Mouse (Mus musculus): ENCODE measurements at regions not wholly inside any gene's neighbourhood (a gene's known extent, or its start where the extent isn't known, plus 50 kb on each side); places are given as distances from the start of the nearest gene placed in this dataset.
A peak's percentile ranks its signal among the peaks of the same experiment; 100 is the strongest.

- TF ChIP-seq CTCF (IDR thresholded peaks at IDR 0.05; ENCODE audit: low read depth): no peak
- WGBS: 78% methylated on average over 2 of the region's 2 CpGs
- Histone ChIP-seq H3K9ac (replicated peaks; ENCODE audit: low read length) (no peak overlapping the region), H3K4me3 (ENCODE audit: low read length) (no peak overlapping the region), H3K4me1 (ENCODE audit: insufficient read depth, low read length) (no peaks in the 10 kb centered on the region), H3K4me2 (ENCODE audit: low read depth, low read length) (no peak overlapping the region), H3K9me3 (ENCODE audit: low read length) (0 out of 2 replicates have a peak, but pooled peaks cover 4% of the 10 kb centered on the region), H3K27ac (no peak overlapping the region), H3K27me3 (ENCODE audit: insufficient read depth, low read length) (no peaks in the 10 kb centered on the region), H3K36me3 (ENCODE audit: insufficient read depth, low read length) (no peaks in the 10 kb centered on the region)
- DNase-seq (ENCODE audit: low spot score) (no peak), ATAC-seq (no peak)
Observed at GRCm38 (mm10) chr7:64081618-64082017, 72.0 kb upstream of the Trpm1 start.

DNA sequence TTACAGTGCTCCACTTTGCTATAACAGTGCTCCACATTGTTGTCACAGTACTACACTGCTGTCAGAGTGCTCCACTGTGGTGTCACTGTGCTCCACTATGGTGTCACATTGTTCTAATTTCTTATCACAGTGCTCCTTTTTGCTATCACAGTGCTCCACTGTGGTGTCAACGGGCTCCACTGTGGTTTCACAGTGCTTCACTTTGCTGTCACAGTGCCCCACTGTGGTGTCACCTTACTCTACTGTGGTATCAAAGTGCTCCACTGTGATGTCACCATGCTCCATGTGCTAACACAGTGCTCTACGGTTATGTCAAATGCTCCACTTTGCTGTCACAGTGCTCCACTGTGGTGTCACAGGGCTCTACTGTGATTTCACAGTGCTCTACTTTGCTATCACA is 72.6 kb upstream of the Trpm1 start:
- no peak for ATAC-seq

DNA sequence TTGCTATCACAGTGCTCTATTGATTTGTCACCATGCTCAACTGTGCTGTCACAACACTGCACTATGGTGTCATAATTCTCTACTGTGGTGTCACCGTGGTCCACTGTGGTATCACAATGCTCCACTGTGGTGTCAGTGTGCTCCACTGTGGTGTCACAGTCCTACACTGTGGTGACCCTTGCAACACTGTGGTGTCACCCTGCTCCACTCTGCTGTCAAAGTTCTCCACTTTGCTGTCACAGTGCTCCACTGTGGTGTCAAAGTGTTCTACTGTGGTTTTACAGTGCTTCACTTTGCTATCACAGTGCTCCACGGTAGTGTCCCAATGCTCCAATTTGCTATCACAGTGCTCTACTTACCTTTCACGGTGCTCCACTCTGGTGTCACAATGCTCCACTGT is 74.3 kb upstream of the Trpm1 start:
- WGBS: 85% methylated on average over 3 of the region's 3 CpGs
- no peak overlapping the region for H3K4me3 ChIP-seq (ENCODE audit: low read length)
- DNase-seq (ENCODE audit: low spot score) (no peak), ATAC-seq (no peak)
- no peak overlapping the region for H3K27ac ChIP-seq
- H3K27me3 ChIP-seq (ENCODE audit: insufficient read depth, low read length): no peaks in the 10 kb centered on the region
- H3K4me1 ChIP-seq (ENCODE audit: insufficient read depth, low read length): no peaks in the 10 kb centered on the region
- H3K9ac ChIP-seq (replicated peaks; ENCODE audit: low read length): no peak overlapping the region
- no peaks in the 10 kb centered on the region for H3K36me3 ChIP-seq (ENCODE audit: insufficient read depth, low read length)
- TF ChIP-seq CTCF (IDR thresholded peaks at IDR 0.05; ENCODE audit: low read depth): no peak
- 0 out of 2 replicates have a peak, but pooled peaks cover 4% of the 10 kb centered on the region for H3K9me3 ChIP-seq (ENCODE audit: low read length)
- H3K4me2 ChIP-seq (ENCODE audit: low read depth, low read length): no peak overlapping the region

More for the DNA sequence above, 72.6 kb upstream of the Trpm1 start:
- Histone ChIP-seq H3K27me3 (ENCODE audit: insufficient read depth, low read length) (no peaks in the 10 kb centered on the region), H3K4me3 (ENCODE audit: low read length) (no peak overlapping the region), H3K4me2 (ENCODE audit: low read depth, low read length) (no peak overlapping the region), H3K9me3 (ENCODE audit: low read length) (0 out of 2 replicates have a peak, but pooled peaks cover 4% of the 10 kb centered on the region), H3K4me1 (ENCODE audit: insufficient read depth, low read length) (no peaks in the 10 kb centered on the region), H3K36me3 (ENCODE audit: insufficient read depth, low read length) (no peaks in the 10 kb centered on the region), H3K9ac (replicated peaks; ENCODE audit: low read length) (no peak overlapping the region), H3K27ac (no peak overlapping the region)
- DNase-seq (ENCODE audit: low spot score): no peak
- TF ChIP-seq CTCF (IDR thresholded peaks at IDR 0.05; ENCODE audit: low read depth): no peak
- 89% methylated on average over 2 of the region's 2 CpGs for WGBS

DNA sequence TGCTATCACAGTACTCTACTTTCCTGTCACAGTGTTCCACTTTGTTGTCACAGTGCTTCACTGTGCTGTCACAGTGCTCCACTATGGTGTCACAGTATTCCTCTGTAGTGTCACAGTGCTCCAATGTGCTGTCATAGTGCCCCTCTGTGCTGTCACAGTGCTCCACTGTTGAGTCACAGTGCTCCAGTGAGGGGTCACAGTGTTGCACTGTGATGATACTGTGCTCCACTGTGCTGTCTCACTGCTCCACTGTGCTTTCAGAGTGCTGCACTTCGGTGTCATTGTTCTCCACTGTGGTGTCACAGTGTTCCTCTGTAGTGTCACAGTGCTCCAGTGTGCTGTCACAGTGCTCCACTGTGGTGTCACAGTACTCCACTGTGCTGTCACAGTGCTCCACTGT is 75.0 kb upstream of the Trpm1 start:
- Histone ChIP-seq H3K27me3 (ENCODE audit: insufficient read depth, low read length) (no peaks in the 10 kb centered on the region), H3K4me3 (ENCODE audit: low read length) (no peak overlapping the region), H3K36me3 (ENCODE audit: insufficient read depth, low read length) (no peaks in the 10 kb centered on the region), H3K9me3 (ENCODE audit: low read length) (0 out of 2 replicates have a peak, but pooled peaks cover 4% of the 10 kb centered on the region), H3K4me2 (ENCODE audit: low read depth, low read length) (no peak overlapping the region), H3K9ac (replicated peaks; ENCODE audit: low read length) (no peak overlapping the region), H3K4me1 (ENCODE audit: insufficient read depth, low read length) (no peaks in the 10 kb centered on the region), H3K27ac (no peak overlapping the region)
- no peak for TF ChIP-seq CTCF (IDR thresholded peaks at IDR 0.05; ENCODE audit: low read depth)
- no peak for DNase-seq (ENCODE audit: low spot score)
- 81% methylated on average over 1 of the region's 1 CpGs for WGBS
- ATAC-seq: no peak

- 0 out of 2 replicates have a peak, but pooled peaks have one; percentile 6 for TF ChIP-seq CTCF (IDR thresholded peaks at IDR 0.05; ENCODE audit: low read depth)
- no peaks in the 10 kb centered on the region for H3K36me3 ChIP-seq (ENCODE audit: insufficient read depth, low read length)
- no peak overlapping the region for H3K4me2 ChIP-seq (ENCODE audit: low read depth, low read length)
- no peak for ATAC-seq
- WGBS: 77% methylated on average over 4 of the region's 4 CpGs
- H3K4me1 ChIP-seq (ENCODE audit: insufficient read depth, low read length): no peaks in the 10 kb centered on the region
- no peak overlapping the region for H3K27ac ChIP-seq
- H3K9ac ChIP-seq (replicated peaks; ENCODE audit: low read length): no peak overlapping the region
- H3K27me3 ChIP-seq (ENCODE audit: insufficient read depth, low read length): no peaks in the 10 kb centered on the region
- DNase-seq (ENCODE audit: low spot score): no peak
- H3K9me3 ChIP-seq (ENCODE audit: low read length): no peaks in the 10 kb centered on the region
- H3K4me3 ChIP-seq (ENCODE audit: low read length): no peak overlapping the region
Observed at GRCm38 (mm10) chr7:64077526-64077925, 76.1 kb upstream of the Trpm1 start.

GRCm38 (mm10) chr7:64076764-64077360 is 76.8 kb upstream of the Trpm1 start:
- no peaks in the 10 kb centered on the region for H3K36me3 ChIP-seq (ENCODE audit: insufficient read depth, low read length)
- no peaks in the 10 kb centered on the region for H3K4me1 ChIP-seq (ENCODE audit: insufficient read depth, low read length)
- H3K27ac ChIP-seq: no peak overlapping the region
- no peak overlapping the region for H3K4me3 ChIP-seq (ENCODE audit: low read length)
- TF ChIP-seq CTCF (IDR thresholded peaks at IDR 0.05; ENCODE audit: low read depth): no peak
- no peak overlapping the region for H3K4me2 ChIP-seq (ENCODE audit: low read depth, low read length)
- no peaks in the 10 kb centered on the region for H3K9me3 ChIP-seq (ENCODE audit: low read length)
- whole genome bisulfite sequencing: 85% methylated on average over 4 of the region's 4 CpGs
- DNase-seq (ENCODE audit: low spot score) (no peak), ATAC-seq (no peak)
- H3K27me3 ChIP-seq (ENCODE audit: insufficient read depth, low read length): no peaks in the 10 kb centered on the region
- no peak overlapping the region for H3K9ac ChIP-seq (replicated peaks; ENCODE audit: low read length)

DNA sequence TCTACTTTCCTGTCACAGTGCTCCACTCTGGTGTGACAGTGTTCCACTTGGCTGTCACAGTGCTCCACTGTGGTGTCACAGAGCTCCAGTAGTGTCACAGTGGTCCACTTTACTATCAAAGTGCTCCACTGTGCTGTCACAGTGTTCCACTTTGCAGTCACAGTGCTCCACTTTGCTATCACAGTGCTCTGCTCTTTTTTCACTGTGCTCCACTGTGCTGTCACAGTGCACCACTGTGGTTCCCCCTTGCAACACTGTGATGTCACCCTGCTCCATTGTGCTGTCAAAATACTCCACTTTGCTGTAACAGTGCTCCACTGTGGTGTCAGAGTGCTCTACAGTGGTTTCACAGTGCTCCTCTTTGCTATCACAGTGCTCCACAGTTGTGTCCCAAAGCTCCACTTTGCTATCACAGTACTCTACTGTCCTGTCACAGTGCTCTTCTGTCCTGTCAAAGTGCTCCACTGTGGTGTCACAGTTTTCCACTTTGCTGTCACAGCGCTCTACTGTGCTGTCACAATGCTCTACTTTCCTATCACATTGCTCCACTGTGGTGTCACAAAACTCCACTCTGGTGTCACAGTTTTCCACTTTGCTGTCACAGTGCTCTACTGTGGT is 77.8 kb upstream of the Trpm1 start:
- no peaks in the 10 kb centered on the region for H3K9me3 ChIP-seq (ENCODE audit: low read length)
- TF ChIP-seq CTCF (IDR thresholded peaks at IDR 0.05; ENCODE audit: low read depth): no peak
- no peak overlapping the region for H3K9ac ChIP-seq (replicated peaks; ENCODE audit: low read length)
- H3K4me1 ChIP-seq (ENCODE audit: insufficient read depth, low read length): no peaks in the 10 kb centered on the region
- no peak overlapping the region for H3K4me2 ChIP-seq (ENCODE audit: low read depth, low read length)
- DNase-seq (ENCODE audit: low spot score): no peak
- no peaks in the 10 kb centered on the region for H3K27me3 ChIP-seq (ENCODE audit: insufficient read depth, low read length)
- no peak for ATAC-seq
- H3K4me3 ChIP-seq (ENCODE audit: low read length): no peak overlapping the region
- H3K36me3 ChIP-seq (ENCODE audit: insufficient read depth, low read length): no peaks in the 10 kb centered on the region
- 91% methylated on average over 1 of the region's 1 CpGs for WGBS
- no peak overlapping the region for H3K27ac ChIP-seq

Measured in hindbrain, postnatal 0 days (tissue).